25 mouse cellular contexts compared by ENCODE assay signal in the genomic region with DNA sequence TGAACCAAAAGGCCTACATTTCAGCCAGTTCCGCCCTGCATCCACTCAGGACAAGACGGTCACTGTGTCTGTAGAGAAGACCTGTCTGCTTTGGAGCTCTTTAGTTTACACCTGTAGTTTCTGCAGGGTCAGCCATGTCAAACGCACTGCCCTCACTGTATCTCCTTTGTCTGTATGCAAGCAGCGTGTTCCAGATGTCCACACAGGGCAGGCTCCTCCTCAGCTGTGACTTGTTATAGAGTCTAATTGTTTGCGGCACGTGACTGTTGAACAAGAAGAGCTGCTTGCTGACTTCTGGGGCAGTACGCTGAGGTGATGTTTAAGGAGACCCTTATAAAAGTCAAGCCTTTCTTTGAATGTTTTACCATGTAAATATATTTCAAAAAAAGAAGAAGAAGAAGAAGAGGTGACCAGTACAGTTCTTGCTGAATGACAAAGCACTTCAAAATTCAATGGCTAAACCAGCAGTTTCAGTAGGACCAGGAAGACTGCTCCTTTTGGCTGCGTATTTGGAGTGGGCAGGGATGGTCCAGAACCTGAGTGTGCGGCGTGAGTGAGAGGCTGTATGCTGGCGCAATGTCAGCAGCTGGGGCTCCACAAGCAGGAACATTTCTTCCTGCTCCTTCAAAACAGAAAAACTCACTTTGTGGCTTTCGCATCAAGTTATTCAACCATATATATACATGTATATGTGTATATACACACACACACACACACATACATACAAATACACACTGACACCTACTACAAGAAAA. TPM values are rescaled to one million over a fixed set of nuclear protein-coding genes. Genes with fewer than 3 reads are reported as not detected.
DNase-seq lines count a peak whose midpoint lies in the region; ATAC-seq and TF ChIP-seq lines count a peak whose summit lies in the region.
"Had no signal": no experiment of that assay in that cellular context is flagged by ENCODE, and none has a peak within 500 bp of the region (broad histone marks: within the 10 kb centered on the region; RNA-seq: fewer than 3 reads in every experiment).

No protein-coding gene starts in this region.

- peak overlapping the region; percentile 68; the same call in 1 of the 2 replicates for H3K27ac ChIP-seq in layer of hippocampus, adult 2 months
- H3K27ac ChIP-seq in embryonic facial prominence, embryonic 11.5 days (replicated peaks; ENCODE audit: low read depth, low read length): no peak overlapping the region
- H3K27ac ChIP-seq: forebrain, embryonic 10.5 days; forebrain, embryonic 13.5 days; hindbrain, embryonic 14.5 days; hindbrain, postnatal 0 days had no signal

- H3K4me2 ChIP-seq in embryonic facial prominence, embryonic 11.5 days (ENCODE audit: low read depth, low read length): no peak overlapping the region
- H3K4me2 ChIP-seq: forebrain, embryonic 13.5 days; heart, embryonic 11.5 days; hindbrain, embryonic 14.5 days had no signal

- DNase-seq in layer of hippocampus, adult 2 months (ENCODE audit: low spot score in 2 of 2): no peak
- no peak for DNase-seq in layer of hippocampus, adult 9-10 months (ENCODE audit: low spot score)
- DNase-seq in lung, postnatal 25 days (ENCODE audit: low spot score): peak; percentile 37
- no peak for DNase-seq in lung, postnatal 14 days
- peak; percentile 62 for DNase-seq in embryonic facial prominence, embryonic 11.5 days (ENCODE audit: low spot score)
- no peak for DNase-seq in adipocyte (ENCODE audit: low spot score)
- DNase-seq: adrenal gland, adult 2 months; adrenal gland, postnatal 14 days; B cell, adult 2 months; cerebellum, adult 11 months; cerebellum, adult 2 months; cerebellum, adult 9-11 months; cerebellum, postnatal 25 days; gastrocnemius, postnatal 10 days; gastrocnemius, postnatal 36 days had no signal

- H3K4me1 ChIP-seq in embryonic facial prominence, embryonic 11.5 days (ENCODE audit: control insufficient read depth, insufficient read depth, low read length): no peaks in the 10 kb centered on the region
- H3K4me1 ChIP-seq: forebrain, embryonic 13.5 days had no signal

- H3K4me3 ChIP-seq in layer of hippocampus, adult 2 months: no peak overlapping the region
- no peak overlapping the region for H3K4me3 ChIP-seq in embryonic facial prominence, embryonic 11.5 days (ENCODE audit: low read depth, low read length)
- H3K4me3 ChIP-seq: forebrain, embryonic 10.5 days; forebrain, embryonic 13.5 days had no signal

- H3K36me3 ChIP-seq in embryonic facial prominence, embryonic 11.5 days (replicated peaks; ENCODE audit: control insufficient read depth, insufficient read depth, low read depth, low read length): no peaks in the 10 kb centered on the region
- H3K36me3 ChIP-seq: forebrain, embryonic 10.5 days; G1E had no signal

- H3K9me3 ChIP-seq in embryonic facial prominence, embryonic 11.5 days (replicated peaks; ENCODE audit: control insufficient read depth, low read length): no peaks in the 10 kb centered on the region
- H3K9me3 ChIP-seq: forebrain, embryonic 10.5 days; forebrain, embryonic 13.5 days had no signal

- H3K27me3 ChIP-seq in embryonic facial prominence, embryonic 11.5 days (ENCODE audit: control insufficient read depth, insufficient read depth, low read length): no peaks in the 10 kb centered on the region
- H3K27me3 ChIP-seq: CH12.LX; forebrain, embryonic 13.5 days; Patski had no signal

- no peak overlapping the region for H3K9ac ChIP-seq in embryonic facial prominence, embryonic 11.5 days (replicated peaks; ENCODE audit: low read length)
- H3K9ac ChIP-seq: forebrain, embryonic 13.5 days; hindbrain, embryonic 14.5 days had no signal

- 69% methylated on average over 12 of the region's 12 CpGs for WGBS in embryonic facial prominence, embryonic 11.5 days

- no peak for TF ChIP-seq CTCF in layer of hippocampus, adult 2 months (conservative IDR thresholded peaks at IDR 0.05)

- ATAC-seq in embryonic facial prominence, embryonic 11.5 days (replicated peaks; ENCODE audit: insufficient number of reproducible peaks, low FRiP score, low TSS enrichment, low read depth): no peak
- ATAC-seq: forebrain, embryonic 13.5 days; forebrain, embryonic 16.5 days; hindbrain, postnatal 0 days; inflammation-experienced regulatory T-cells, adult 6 months; Patski had no signal

RNA-seq across cellular contexts. Expression of a gene that starts 52.6 kb away (rescaled TPM):
- 10 to 100 TPM; 22.4 to 23.5 TPM for total RNA-seq in layer of hippocampus, adult 2 months (2021)
- 5.2 and 5.8 TPM in 2 replicates for polyA plus RNA-seq in embryonic facial prominence, embryonic 11.5 days (2014; fragmentation: Nextera tagmentation; extraction: Ambion mirVana)
- polyA plus RNA-seq: G1E had no signal

Comparison
In these comparisons a context has a peak if more than half of its experiments do, and no peak if none do; other contexts are left out.
1. DNase-seq: peak in lung, postnatal 25 days (single experiment) and embryonic facial prominence, embryonic 11.5 days (single experiment); none in layer of hippocampus, adult 2 months (0 of 2), layer of hippocampus, adult 9-10 months (single experiment), lung, postnatal 14 days (single experiment) and adipocyte (single experiment).